Mouse (Mus musculus): ENCODE data around the gene Abcb8. TPM values are rescaled to one million over a fixed set of nuclear protein-coding genes. Genes with fewer than 3 reads are reported as not detected.

Gene Abcb8
- polyA plus RNA-seq, 1 experiment = 16.8 TPM

DNA sequence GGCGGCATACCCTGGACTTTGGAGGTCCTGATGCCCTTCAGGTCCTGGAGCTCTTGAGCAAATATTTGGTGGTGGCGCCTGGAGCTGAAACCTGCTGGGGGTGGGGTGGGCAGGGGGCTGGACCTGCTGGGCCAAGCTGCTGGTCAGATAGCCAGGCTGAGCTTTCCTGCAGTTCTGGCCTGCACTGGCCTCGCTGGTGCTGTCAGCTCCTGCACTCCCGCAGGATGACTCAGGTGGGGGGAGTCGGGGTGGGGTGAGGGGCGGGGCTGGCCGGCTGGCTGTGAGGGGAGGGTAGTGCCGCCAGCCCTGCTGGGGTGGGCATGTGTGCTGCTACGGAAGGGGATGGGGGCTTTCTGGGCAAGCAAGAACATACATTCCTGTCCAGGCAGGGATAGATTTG is 35.1 kb downstream of the Abcb8 start:
- no peak overlapping the region for H3K27ac ChIP-seq (ENCODE audit: insufficient read depth, low read depth, low read length)
- TF ChIP-seq CTCF (IDR thresholded peaks at IDR 0.05; ENCODE audit: low read depth, low read length) = no peak

DNA sequence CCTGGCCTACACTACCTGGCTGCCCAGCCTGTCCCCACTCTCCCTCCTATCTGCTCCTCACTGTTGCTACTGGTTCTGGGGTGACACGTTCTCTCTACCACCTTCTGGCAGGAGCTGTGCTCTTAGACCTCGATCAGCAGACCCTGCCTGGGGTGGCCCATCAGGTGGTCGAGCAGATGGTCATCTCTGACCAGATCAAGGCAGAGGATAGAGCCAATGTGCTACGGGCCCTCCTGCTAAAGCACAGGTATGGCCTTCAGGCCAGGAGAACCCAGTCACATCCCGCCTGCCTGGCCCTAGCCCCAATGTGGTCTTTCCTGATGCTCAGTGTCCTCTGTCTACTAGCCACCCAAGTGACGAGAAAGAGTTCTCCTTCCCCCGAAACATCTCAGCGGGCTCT is 40.5 kb downstream of the Abcb8 start:
- H3K4me3 ChIP-seq (ENCODE audit: insufficient read depth, low read length) = no peak overlapping the region
- no peak overlapping the region for H3K27ac ChIP-seq (ENCODE audit: insufficient read depth, low read depth, low read length)
- TF ChIP-seq CTCF (IDR thresholded peaks at IDR 0.05; ENCODE audit: low read depth, low read length) (no peak), POLR2A (IDR thresholded peaks at IDR 0.05; ENCODE audit: borderline replicate concordance, low read depth, low read length) (no peak)
- H3K4me1 ChIP-seq (ENCODE audit: control insufficient read depth, insufficient read depth, low read length) = no peaks in the 10 kb centered on the region

More for the DNA sequence above, 35.1 kb downstream of the Abcb8 start:
- no peak overlapping the region for H3K4me3 ChIP-seq (ENCODE audit: insufficient read depth, low read length)
- peaks cover 13% of the 10 kb centered on the region for H3K4me1 ChIP-seq (ENCODE audit: control insufficient read depth, insufficient read depth, low read length)

DNA sequence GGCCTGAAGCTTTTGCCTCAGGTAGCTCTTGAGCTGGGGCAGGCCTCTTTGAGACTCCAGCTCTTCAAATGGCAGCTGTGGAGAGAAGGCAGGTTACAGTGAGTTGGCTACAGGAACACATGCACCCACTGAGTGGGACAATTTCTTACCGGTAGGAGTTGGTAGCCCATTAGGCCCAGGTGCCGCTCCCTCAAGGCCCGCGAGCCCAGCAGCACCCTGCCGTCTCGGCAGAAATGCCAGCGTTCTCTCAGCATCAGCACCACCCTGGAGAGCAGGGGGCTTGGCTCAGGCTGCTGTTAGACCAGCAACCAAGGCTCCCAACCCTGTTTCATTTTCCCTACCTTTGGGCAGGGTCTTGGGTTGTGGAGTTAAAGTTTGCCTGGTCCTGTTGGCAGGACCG is 47.7 kb downstream of the Abcb8 start:
- H3K4me1 ChIP-seq (ENCODE audit: control insufficient read depth, insufficient read depth, low read length) = peaks cover 9% of the 10 kb centered on the region
- TF ChIP-seq CTCF (IDR thresholded peaks at IDR 0.05; ENCODE audit: low read depth, low read length) (no peak), POLR2A (IDR thresholded peaks at IDR 0.05; ENCODE audit: borderline replicate concordance, low read depth, low read length) (no peak)
- no peak overlapping the region for H3K27ac ChIP-seq (ENCODE audit: insufficient read depth, low read depth, low read length)
- no peak overlapping the region for H3K4me3 ChIP-seq (ENCODE audit: insufficient read depth, low read length)

DNA sequence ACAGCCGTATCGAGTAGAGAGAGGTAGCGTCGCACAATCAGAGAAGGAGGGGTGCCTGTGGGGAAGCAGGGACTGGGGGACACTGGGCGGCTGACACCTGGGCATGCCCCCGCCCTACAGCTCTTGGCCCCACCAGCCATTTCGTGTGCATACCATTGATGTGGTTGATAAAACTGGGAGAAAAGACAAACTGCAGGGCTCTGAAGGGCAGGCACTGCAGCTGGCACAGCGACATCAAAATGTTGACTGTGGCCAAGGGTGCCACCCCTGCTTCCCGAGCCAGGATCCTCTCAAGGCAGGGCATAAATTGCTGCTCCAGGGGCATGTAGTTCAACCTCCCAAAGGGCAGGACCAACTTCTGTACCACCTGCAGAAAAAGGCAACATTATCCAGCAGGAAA is 48.6 kb downstream of the Abcb8 start:
- H3K4me3 ChIP-seq (ENCODE audit: insufficient read depth, low read length) = no peak overlapping the region
- TF ChIP-seq CTCF (IDR thresholded peaks at IDR 0.05; ENCODE audit: low read depth, low read length) = no peak

DNA sequence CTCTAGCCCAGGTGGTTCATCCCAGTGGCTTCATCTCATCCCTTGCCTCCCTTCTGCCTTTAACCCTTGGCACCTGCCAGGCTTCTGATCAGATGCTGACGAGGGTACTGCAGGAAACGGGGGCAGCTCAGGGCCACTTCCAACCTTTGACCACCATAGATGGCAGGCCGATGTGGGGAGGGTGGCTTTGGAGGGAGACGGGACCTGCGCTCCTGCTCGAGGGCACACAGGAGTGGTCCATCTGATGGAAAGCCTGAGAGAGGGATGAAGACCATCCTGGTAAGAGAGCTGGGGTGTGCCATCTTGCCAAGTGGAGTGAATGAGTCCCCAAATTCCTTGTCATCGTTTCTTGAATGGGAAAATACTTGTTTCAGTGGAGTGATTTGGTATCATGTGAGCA is 49.7 kb downstream of the Abcb8 start:
- H3K4me3 ChIP-seq (ENCODE audit: insufficient read depth, low read length) = no peak overlapping the region
- no peak overlapping the region for H3K27ac ChIP-seq (ENCODE audit: insufficient read depth, low read depth, low read length)
- TF ChIP-seq POLR2A (IDR thresholded peaks at IDR 0.05; ENCODE audit: borderline replicate concordance, low read depth, low read length) (no peak), CTCF (IDR thresholded peaks at IDR 0.05; ENCODE audit: low read depth, low read length) (no peak)
- peaks cover 12% of the 10 kb centered on the region for H3K4me1 ChIP-seq (ENCODE audit: control insufficient read depth, insufficient read depth, low read length)

More for the DNA sequence above, 48.6 kb downstream of the Abcb8 start:
- H3K4me1 ChIP-seq (ENCODE audit: control insufficient read depth, insufficient read depth, low read length) = peaks cover 9% of the 10 kb centered on the region
- H3K27ac ChIP-seq (ENCODE audit: insufficient read depth, low read depth, low read length) = no peak overlapping the region

DNA sequence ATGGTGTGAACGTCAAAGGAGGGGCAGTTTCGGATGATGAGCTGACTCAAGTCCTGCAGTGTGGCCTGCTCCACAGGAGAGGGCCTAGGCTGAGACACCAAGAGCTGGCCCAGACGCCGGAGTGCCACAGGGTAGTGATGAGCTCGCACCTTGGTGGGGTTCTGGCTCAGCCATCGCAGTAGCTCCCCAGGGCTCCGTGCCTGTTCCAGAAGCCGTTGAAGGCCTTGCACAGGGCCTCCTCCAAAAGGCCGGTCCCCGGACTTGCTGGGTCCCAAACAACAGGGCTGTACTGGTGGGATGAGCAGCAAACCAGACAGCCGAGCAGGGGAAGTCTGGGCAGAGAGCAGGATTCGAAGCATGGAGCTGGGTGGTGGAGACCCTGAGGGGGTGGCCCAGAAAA is 50.5 kb downstream of the Abcb8 start:
- H3K27ac ChIP-seq (ENCODE audit: insufficient read depth, low read depth, low read length) = no peak overlapping the region
- TF ChIP-seq CTCF (IDR thresholded peaks at IDR 0.05; ENCODE audit: low read depth, low read length) (no peak), POLR2A (IDR thresholded peaks at IDR 0.05; ENCODE audit: borderline replicate concordance, low read depth, low read length) (no peak)
- peaks cover 12% of the 10 kb centered on the region for H3K4me1 ChIP-seq (ENCODE audit: control insufficient read depth, insufficient read depth, low read length)
- peak overlapping the region; percentile 74 for H3K4me3 ChIP-seq (ENCODE audit: insufficient read depth, low read length)

DNA sequence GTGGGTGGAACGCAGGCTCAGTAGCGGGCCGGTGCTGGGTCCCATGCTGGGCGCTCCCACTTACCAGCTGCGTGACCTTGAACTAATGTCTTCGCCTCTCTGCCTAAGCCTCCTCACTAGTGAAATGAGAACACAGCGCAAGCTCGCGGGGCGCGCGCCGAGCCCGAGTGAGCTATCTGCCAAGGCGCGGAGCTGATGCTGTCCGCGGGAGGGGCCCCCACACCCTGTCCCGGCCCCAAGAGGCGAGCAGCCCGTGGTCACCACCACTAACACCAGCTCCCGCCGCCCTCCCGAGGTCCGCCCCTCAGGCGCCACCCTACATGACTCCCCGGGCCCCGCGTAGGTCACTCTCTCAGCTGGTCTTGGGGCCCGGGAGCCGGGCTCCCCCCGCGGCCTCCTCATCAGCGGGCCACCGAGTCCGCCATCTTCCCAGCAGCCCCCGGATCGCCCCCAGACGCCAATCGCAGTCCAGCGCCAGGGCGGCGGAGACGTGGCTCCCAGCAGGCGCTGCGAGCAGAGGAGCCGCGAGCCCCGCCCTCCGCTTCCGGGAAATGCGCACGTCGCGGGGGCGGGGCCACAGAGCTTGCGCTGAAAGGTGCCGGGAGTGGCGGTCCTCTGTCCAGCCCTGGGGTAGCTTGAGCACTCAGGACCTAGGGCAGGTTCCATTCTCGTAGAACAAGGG is 51.4 kb downstream of the Abcb8 start, which contains the start of gene Fastk:
TSS of gene Fastk (minus strand) at position 542 of the 682 bp plus-strand sequence.
- H3K27ac ChIP-seq (ENCODE audit: insufficient read depth, low read depth, low read length) = peak within 1 kb of the TSS; percentile 55
- peak within 1 kb of the TSS; percentile 74 for H3K4me3 ChIP-seq (ENCODE audit: insufficient read depth, low read length)
- TF ChIP-seq POLR2A (IDR thresholded peaks at IDR 0.05; ENCODE audit: borderline replicate concordance, low read depth, low read length) (peak; percentile 39; the same call in 1 of the 2 replicates), CTCF (IDR thresholded peaks at IDR 0.05; ENCODE audit: low read depth, low read length) (no peak)
- peaks cover 12% of the 10 kb centered on the region for H3K4me1 ChIP-seq (ENCODE audit: control insufficient read depth, insufficient read depth, low read length)

DNA sequence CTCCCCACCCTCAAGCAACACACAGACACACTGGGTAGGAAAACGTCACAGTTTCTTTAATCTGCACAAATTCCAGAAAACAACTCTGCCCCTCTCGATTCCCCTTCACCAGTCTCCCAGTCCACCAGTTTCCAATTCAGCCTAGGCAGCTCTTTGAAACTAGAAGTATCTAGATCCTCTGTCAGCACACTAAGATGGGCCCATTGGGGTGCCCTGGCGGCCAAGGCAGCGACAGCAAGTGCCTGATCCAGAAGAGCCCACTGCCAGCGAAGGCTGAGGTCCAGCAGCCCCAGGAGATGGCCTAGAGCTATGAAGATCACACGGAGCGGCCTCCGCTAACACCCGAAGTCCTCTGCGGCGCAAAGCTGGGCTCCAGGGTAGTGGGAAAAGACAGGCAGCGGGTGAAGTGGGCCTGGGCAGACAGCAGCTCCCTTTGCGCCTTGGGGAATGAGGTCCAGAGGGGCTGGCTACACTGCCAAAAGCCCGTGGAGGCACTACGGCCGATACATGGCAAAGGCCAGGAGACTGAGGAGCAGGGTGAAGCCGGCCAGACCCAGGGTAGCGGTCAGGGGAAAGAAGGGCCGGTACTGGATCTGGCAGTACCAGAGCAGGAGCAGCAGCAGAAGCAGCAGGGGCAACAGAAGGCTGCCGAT is 52.1 kb downstream of the Abcb8 start:
- H3K27ac ChIP-seq (ENCODE audit: insufficient read depth, low read depth, low read length) = peak overlapping the region; percentile 9; the same call in 1 of the 2 replicates
- TF ChIP-seq CTCF (IDR thresholded peaks at IDR 0.05; ENCODE audit: low read depth, low read length) (no peak), POLR2A (IDR thresholded peaks at IDR 0.05; ENCODE audit: borderline replicate concordance, low read depth, low read length) (no peak)
- H3K4me3 ChIP-seq (ENCODE audit: insufficient read depth, low read length) = peak overlapping the region; percentile 63
- peaks cover 12% of the 10 kb centered on the region for H3K4me1 ChIP-seq (ENCODE audit: control insufficient read depth, insufficient read depth, low read length)

DNA sequence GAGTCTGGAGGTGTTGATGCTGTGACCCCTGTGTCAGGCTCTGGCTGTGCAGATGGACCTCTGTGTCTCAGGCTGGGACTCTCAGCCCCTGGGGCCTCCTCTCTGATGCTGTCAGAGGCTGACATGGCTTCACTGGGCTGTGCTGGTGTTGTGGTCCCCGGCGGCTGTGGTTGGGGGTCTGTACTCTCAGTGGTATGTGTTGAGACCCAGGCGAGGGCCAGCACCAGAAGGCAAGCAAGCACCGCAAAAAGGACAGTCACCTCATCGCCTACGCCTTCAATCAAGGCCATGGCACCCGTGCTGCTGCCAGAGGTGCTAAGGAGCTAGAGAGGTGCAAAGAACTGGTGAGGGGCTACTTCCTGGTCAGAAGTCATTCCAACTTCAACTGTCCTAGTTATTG is 53.2 kb downstream of the Abcb8 start:
- peaks cover 16% of the 10 kb centered on the region for H3K4me1 ChIP-seq (ENCODE audit: control insufficient read depth, insufficient read depth, low read length)
- no peak for TF ChIP-seq POLR2A (IDR thresholded peaks at IDR 0.05; ENCODE audit: borderline replicate concordance, low read depth, low read length)
- no peak for TF ChIP-seq CTCF (IDR thresholded peaks at IDR 0.05; ENCODE audit: low read depth, low read length)
- no peak overlapping the region for H3K27ac ChIP-seq (ENCODE audit: insufficient read depth, low read depth, low read length)
- H3K4me3 ChIP-seq (ENCODE audit: insufficient read depth, low read length) = no peak overlapping the region

DNA sequence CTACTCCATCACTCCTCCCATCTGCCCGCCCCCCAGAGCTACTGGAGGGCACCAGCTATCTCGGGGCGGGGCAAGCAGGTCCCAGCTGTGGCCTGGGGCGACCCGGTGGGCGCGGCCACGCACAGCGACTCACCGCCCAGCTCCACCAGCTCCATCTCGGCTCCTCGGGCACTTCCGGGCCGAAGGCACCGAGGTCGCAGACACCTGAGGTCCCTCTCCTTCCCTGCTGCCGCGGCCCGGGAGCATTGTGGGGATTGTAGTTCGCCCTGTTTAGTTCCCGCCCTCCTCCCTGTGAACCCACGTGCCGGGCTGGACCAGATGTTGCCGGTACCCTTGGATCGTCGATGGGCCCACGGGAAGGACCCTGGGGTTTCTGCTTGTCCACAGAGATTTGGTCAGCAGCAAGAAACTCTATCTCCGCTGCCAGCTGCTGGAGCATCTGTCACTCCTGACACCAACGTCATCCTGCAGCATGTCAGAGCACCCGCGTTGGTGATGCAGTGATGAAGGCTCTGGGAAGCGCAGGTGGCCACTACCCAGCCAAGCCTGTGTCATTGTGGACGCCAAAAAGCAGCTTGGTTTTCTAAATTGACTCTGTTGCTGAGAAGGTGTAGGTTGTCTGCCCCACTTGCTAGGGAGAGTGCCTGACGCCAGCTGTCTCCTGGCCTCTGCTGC is 54.3 kb downstream of the Abcb8 start, which contains the start of gene Tmub1:
TSS of gene Tmub1 (minus strand) at position 231 of the 675 bp plus-strand sequence.
- Histone ChIP-seq H3K4me1 (ENCODE audit: control insufficient read depth, insufficient read depth, low read length) (peaks cover 16% of the 10 kb centered on the region), H3K27ac (ENCODE audit: insufficient read depth, low read depth, low read length) (no peak within 1 kb of the TSS), H3K4me3 (ENCODE audit: insufficient read depth, low read length) (peak within 1 kb of the TSS; percentile 63)
- no peak for TF ChIP-seq POLR2A (IDR thresholded peaks at IDR 0.05; ENCODE audit: borderline replicate concordance, low read depth, low read length)
- no peak for TF ChIP-seq CTCF (IDR thresholded peaks at IDR 0.05; ENCODE audit: low read depth, low read length)

Data from bone marrow macrophage, adult 2 months (primary cell).